Mouse (Mus musculus) megakaryocyte, embryonic 14.5 days (primary cell): ENCODE data around the gene Olfr507.

Source experiments
- FLI1 ChIP-seq: IDR thresholded peaks from 2 replicates; pipeline ENCODE4 v1.6.1; 2012; ENCODE audit warnings: low read length, inconsistent platforms, mixed read lengths
- GATA1 ChIP-seq: IDR thresholded peaks from 3 replicates; pipeline ENCODE4 v1.6.1; 2012; ENCODE audit warnings: mixed read lengths, low read length, inconsistent platforms, borderline replicate concordance

GRCm38 (mm10) chr7:108662419-108662818 is 40.8 kb downstream of the Olfr507 start:
- TF ChIP-seq GATA1 (no peak), FLI1 (no peak)
